Mouse (Mus musculus): Measurements from ENCODE around the gene Aox3. TPM values are rescaled to one million over a fixed set of nuclear protein-coding genes. Genes with fewer than 3 reads are reported as not detected.
A peak's percentile ranks its signal among the peaks of the same experiment; 100 is the strongest.

The Aox3 gene
- polyA plus RNA-seq, 1 experiment from 2014 or later: 0.12 TPM

GRCm38 (mm10) chr1:58221070-58221469 is 108.1 kb downstream of the Aox3 start:
- no peaks in the 10 kb centered on the region for H3K27me3 ChIP-seq (ENCODE audit: low read depth, poor library complexity, severe bottlenecking)
- DNase-seq (ENCODE audit: low spot score): no peak
- H3K36me3 ChIP-seq: no peaks in the 10 kb centered on the region
- H3K4me3 ChIP-seq: no peak overlapping the region
- no peak overlapping the region for H3K27ac ChIP-seq (replicated peaks)
- WGBS: 84% methylated on average over 6 of the region's 6 CpGs
- H3K4me1 ChIP-seq: no peaks in the 10 kb centered on the region
- H3K9me3 ChIP-seq (replicated peaks): no peaks in the 10 kb centered on the region

GRCm38 (mm10) chr1:58221879-58222278 is 108.9 kb downstream of the Aox3 start:
- no peak overlapping the region for H3K4me3 ChIP-seq
- no peak overlapping the region for H3K27ac ChIP-seq (replicated peaks)
- H3K27me3 ChIP-seq (ENCODE audit: low read depth, poor library complexity, severe bottlenecking): no peaks in the 10 kb centered on the region
- no peaks in the 10 kb centered on the region for H3K4me1 ChIP-seq
- no peaks in the 10 kb centered on the region for H3K36me3 ChIP-seq
- WGBS: 89% methylated on average over 5 of the region's 5 CpGs
- H3K9me3 ChIP-seq (replicated peaks): no peaks in the 10 kb centered on the region
- no peak for DNase-seq (ENCODE audit: low spot score)

- H3K4me1 ChIP-seq: peaks cover 13% of the 10 kb centered on the region
- WGBS: 80% methylated on average over 6 of the region's 6 CpGs
- no peaks in the 10 kb centered on the region for H3K27me3 ChIP-seq (ENCODE audit: low read depth, poor library complexity, severe bottlenecking)
- DNase-seq (ENCODE audit: low spot score): no peak
- H3K36me3 ChIP-seq: no peaks in the 10 kb centered on the region
- H3K9me3 ChIP-seq (replicated peaks): no peaks in the 10 kb centered on the region
- H3K4me3 ChIP-seq: no peak overlapping the region
- no peak overlapping the region for H3K27ac ChIP-seq (replicated peaks)
These were observed 115.2 kb downstream of the Aox3 start for GRCm38 (mm10) chr1:58228086-58228485.

GRCm38 (mm10) chr1:58228916-58229315 is 116.0 kb downstream of the Aox3 start:
- Histone ChIP-seq H3K27me3 (ENCODE audit: low read depth, poor library complexity, severe bottlenecking) (no peaks in the 10 kb centered on the region), H3K4me3 (no peak overlapping the region), H3K9me3 (replicated peaks) (no peaks in the 10 kb centered on the region), H3K4me1 (peaks cover 13% of the 10 kb centered on the region), H3K27ac (replicated peaks) (no peak overlapping the region), H3K36me3 (no peaks in the 10 kb centered on the region)
- DNase-seq (ENCODE audit: low spot score): no peak

GRCm38 (mm10) chr1:58229774-58230173 is 116.8 kb downstream of the Aox3 start:
- H3K36me3 ChIP-seq: no peaks in the 10 kb centered on the region
- 93% methylated on average over 4 of the region's 4 CpGs for WGBS
- H3K27ac ChIP-seq (replicated peaks): peak overlapping the region; percentile 57; the same call in 1 of the 2 replicates
- H3K4me3 ChIP-seq: no peak overlapping the region
- no peak for DNase-seq (ENCODE audit: low spot score)
- H3K4me1 ChIP-seq: peaks cover 13% of the 10 kb centered on the region
- no peaks in the 10 kb centered on the region for H3K9me3 ChIP-seq (replicated peaks)
- H3K27me3 ChIP-seq (ENCODE audit: low read depth, poor library complexity, severe bottlenecking): no peaks in the 10 kb centered on the region

- no peak for DNase-seq (ENCODE audit: low spot score)
- Histone ChIP-seq H3K4me3 (no peak overlapping the region), H3K4me1 (peaks cover 13% of the 10 kb centered on the region), H3K9me3 (replicated peaks) (no peaks in the 10 kb centered on the region), H3K27me3 (ENCODE audit: low read depth, poor library complexity, severe bottlenecking) (no peaks in the 10 kb centered on the region), H3K36me3 (no peaks in the 10 kb centered on the region), H3K27ac (replicated peaks) (no peak overlapping the region)
- 50% methylated on average over 5 of the region's 5 CpGs for WGBS
These were observed 117.6 kb downstream of the Aox3 start for GRCm38 (mm10) chr1:58230542-58230941.

GRCm38 (mm10) chr1:58235405-58235804 is 122.5 kb downstream of the Aox3 start:
- Histone ChIP-seq H3K36me3 (no peaks in the 10 kb centered on the region), H3K27ac (replicated peaks) (no peak overlapping the region), H3K4me1 (peaks cover 7% of the 10 kb centered on the region), H3K4me3 (no peak overlapping the region), H3K27me3 (ENCODE audit: low read depth, poor library complexity, severe bottlenecking) (no peaks in the 10 kb centered on the region), H3K9me3 (replicated peaks) (no peaks in the 10 kb centered on the region)
- WGBS: 62% methylated on average over 5 of the region's 5 CpGs
- DNase-seq (ENCODE audit: low spot score): no peak

- WGBS: 85% methylated on average over 4 of the region's 4 CpGs
- Histone ChIP-seq H3K27ac (replicated peaks) (no peak overlapping the region), H3K36me3 (no peaks in the 10 kb centered on the region), H3K9me3 (replicated peaks) (no peaks in the 10 kb centered on the region), H3K4me1 (no peaks in the 10 kb centered on the region), H3K4me3 (no peak overlapping the region), H3K27me3 (ENCODE audit: low read depth, poor library complexity, severe bottlenecking) (no peaks in the 10 kb centered on the region)
- no peak for DNase-seq (ENCODE audit: low spot score)
These were observed 124.8 kb downstream of the Aox3 start for GRCm38 (mm10) chr1:58237527-58238299.

GRCm38 (mm10) chr1:58238440-58238839 is 125.5 kb downstream of the Aox3 start:
- Histone ChIP-seq H3K4me1 (no peaks in the 10 kb centered on the region), H3K9me3 (replicated peaks) (no peaks in the 10 kb centered on the region), H3K36me3 (no peaks in the 10 kb centered on the region), H3K27me3 (ENCODE audit: low read depth, poor library complexity, severe bottlenecking) (no peaks in the 10 kb centered on the region), H3K4me3 (no peak overlapping the region), H3K27ac (replicated peaks) (no peak overlapping the region)
- DNase-seq (ENCODE audit: low spot score): no peak
- 91% methylated on average over 5 of the region's 5 CpGs for WGBS

GRCm38 (mm10) chr1:58238961-58239360 is 126.0 kb downstream of the Aox3 start:
- no peak overlapping the region for H3K27ac ChIP-seq (replicated peaks)
- H3K9me3 ChIP-seq (replicated peaks): no peaks in the 10 kb centered on the region
- H3K4me1 ChIP-seq: no peaks in the 10 kb centered on the region
- H3K27me3 ChIP-seq (ENCODE audit: low read depth, poor library complexity, severe bottlenecking): no peaks in the 10 kb centered on the region
- 94% methylated on average over 9 of the region's 9 CpGs for WGBS
- no peaks in the 10 kb centered on the region for H3K36me3 ChIP-seq
- no peak for DNase-seq (ENCODE audit: low spot score)
- no peak overlapping the region for H3K4me3 ChIP-seq

GRCm38 (mm10) chr1:58240347-58240746 is 127.4 kb downstream of the Aox3 start:
- no peaks in the 10 kb centered on the region for H3K4me1 ChIP-seq
- H3K4me3 ChIP-seq: no peak overlapping the region
- H3K27me3 ChIP-seq (ENCODE audit: low read depth, poor library complexity, severe bottlenecking): no peaks in the 10 kb centered on the region
- H3K36me3 ChIP-seq: no peaks in the 10 kb centered on the region
- 73% methylated on average over 6 of the region's 6 CpGs for WGBS
- no peak overlapping the region for H3K27ac ChIP-seq (replicated peaks)
- DNase-seq (ENCODE audit: low spot score): no peak
- no peaks in the 10 kb centered on the region for H3K9me3 ChIP-seq (replicated peaks)

- no peak overlapping the region for H3K27ac ChIP-seq (replicated peaks)
- no peak overlapping the region for H3K4me3 ChIP-seq
- 79% methylated on average over 3 of the region's 3 CpGs for WGBS
- H3K4me1 ChIP-seq: no peaks in the 10 kb centered on the region
- H3K36me3 ChIP-seq: no peaks in the 10 kb centered on the region
- H3K9me3 ChIP-seq (replicated peaks): no peaks in the 10 kb centered on the region
- DNase-seq (ENCODE audit: low spot score): no peak
- no peaks in the 10 kb centered on the region for H3K27me3 ChIP-seq (ENCODE audit: low read depth, poor library complexity, severe bottlenecking)
These were observed 131.6 kb downstream of the Aox3 start for GRCm38 (mm10) chr1:58244487-58244886.

GRCm38 (mm10) chr1:58248518-58248917 is 135.6 kb downstream of the Aox3 start:
- H3K4me1 ChIP-seq: no peaks in the 10 kb centered on the region
- H3K36me3 ChIP-seq: no peaks in the 10 kb centered on the region
- H3K9me3 ChIP-seq (replicated peaks): no peaks in the 10 kb centered on the region
- WGBS: 93% methylated on average over 1 of the region's 1 CpGs
- H3K27ac ChIP-seq (replicated peaks): no peak overlapping the region
- no peak overlapping the region for H3K4me3 ChIP-seq
- H3K27me3 ChIP-seq (ENCODE audit: low read depth, poor library complexity, severe bottlenecking): no peaks in the 10 kb centered on the region
- no peak for DNase-seq (ENCODE audit: low spot score)

All from midbrain, embryonic 10.5 days (tissue).